Mouse (Mus musculus) forebrain, embryonic 16.5 days (tissue): ENCODE measurements around the gene Gemin7. TPM values are rescaled to one million over a fixed set of nuclear protein-coding genes. Genes with fewer than 3 reads are reported as not detected.

Source experiments
- ATAC-seq: fragments of 200-750 bp; cut with Nextera tagmentation; 2 replicates; pipeline ENCODE4 v1.8.0; 2017; ENCODE audit warnings: mild to moderate bottlenecking, moderate library complexity
- H3K27ac ChIP-seq: fragments of 300-500 bp; sonication (generic); 2 replicates; pipeline ENCODE4 v1.5.1; 2014; ENCODE audit warnings: low read length, control low read depth
- H3K27me3 ChIP-seq: fragments of 300-500 bp; sonication (generic); replicated peaks from 2 replicates; pipeline ENCODE4 v1.6.1; 2014; ENCODE audit warnings: low read length; ENCODE audit not compliant: control insufficient read depth, insufficient read depth
- H3K36me3 ChIP-seq: fragments of 300-500 bp; sonication (generic); 2 replicates; pipeline ENCODE4 v1.6.1; 2014; ENCODE audit not compliant: control insufficient read depth, insufficient read depth
- H3K4me1 ChIP-seq: fragments of 300-500 bp; sonication (generic); replicated peaks from 2 replicates; pipeline ENCODE4 v1.6.1; 2014; ENCODE audit warnings: low read length; ENCODE audit not compliant: control insufficient read depth, insufficient read depth
- H3K4me2 ChIP-seq: fragments of 300-500 bp; sonication (generic); 2 replicates; pipeline ENCODE4 v1.6.1; 2014; ENCODE audit warnings: mild to moderate bottlenecking, low read length, control low read depth
- H3K4me3 ChIP-seq: fragments of 300-500 bp; sonication (generic); replicated peaks from 2 replicates; pipeline ENCODE4 v1.5.1; 2014; ENCODE audit warnings: mild to moderate bottlenecking, low read length, control low read depth
- H3K9ac ChIP-seq: fragments of 300-500 bp; sonication (generic); replicated peaks from 2 replicates; pipeline ENCODE4 v1.6.1; 2014; ENCODE audit warnings: low read depth, low read length, control low read depth
- H3K9me3 ChIP-seq: fragments of 300-500 bp; sonication (generic); 2 replicates; pipeline ENCODE4 v1.6.1; 2016; ENCODE audit warnings: low read length; ENCODE audit not compliant: control insufficient read depth
- WGBS: fragments of 180-500 bp; shearing (Covaris S2); extraction: QIAGEN DNeasy Blood & Tissue Kit; methylation state at CpG from one replicate; pipeline ENCODE4 v1.1.7; 2014; 5-methylcytosine and 5-hydroxymethylcytosine counted together
- polyA plus RNA-seq: library from polyadenylated mRNA; unstranded; fragments of >200 nt; fragmentation: Nextera tagmentation; extraction: Ambion mirVana; gene quantifications from 2 replicates; pipeline ENCODE4 v1.2.1, GENCODE M21; 2015

Gene Gemin7
- polyA plus RNA-seq, 1 experiment from 2014 or later = 124 TPM

DNA sequence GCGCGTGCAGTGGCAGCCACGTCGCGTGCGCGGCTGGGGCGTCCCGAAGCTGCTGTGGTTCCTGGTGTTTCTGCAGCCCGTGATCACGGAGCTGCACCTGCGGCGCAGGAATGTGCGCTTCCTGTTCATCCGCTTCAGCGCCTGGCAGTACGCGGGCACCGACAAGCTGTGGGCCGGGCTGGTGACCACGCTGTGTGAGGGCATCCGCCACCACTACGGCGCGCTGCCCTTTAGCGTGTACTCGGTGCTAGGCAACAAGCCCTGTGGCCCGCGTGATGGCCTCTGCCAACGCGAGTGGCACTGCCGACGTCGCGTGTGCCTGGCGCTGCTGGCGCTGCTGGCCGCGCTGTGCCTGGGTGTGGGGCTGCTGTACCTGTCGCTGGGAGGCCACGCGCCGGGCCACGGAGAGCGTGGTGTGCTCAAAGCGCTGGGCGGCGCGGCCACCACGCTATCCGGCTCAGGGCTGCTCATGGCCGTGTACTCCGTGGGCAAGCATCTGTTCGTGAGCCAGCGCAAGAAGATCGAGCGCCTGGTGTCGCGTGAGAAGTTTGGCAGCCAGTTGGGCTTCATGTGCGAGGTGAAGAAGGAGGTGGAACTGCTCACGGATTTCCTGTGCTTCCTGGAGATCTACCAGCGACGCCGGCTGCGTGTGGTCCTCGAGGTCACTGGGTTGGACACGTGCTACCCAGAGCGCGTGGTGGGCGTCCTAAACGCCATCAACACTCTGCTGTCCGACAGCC, 54.2 kb downstream of the Gemin7 start:
- peaks cover 61% of the 10 kb centered on the region for H3K27me3 ChIP-seq
- peak overlapping the region; percentile 61 for H3K9ac ChIP-seq
- ATAC-seq = peak; percentile 18
- no peaks in the 10 kb centered on the region for H3K9me3 ChIP-seq
- H3K4me1 ChIP-seq = peaks cover 23% of the 10 kb centered on the region
- no peak overlapping the region for H3K27ac ChIP-seq
- peak overlapping the region; percentile 88 for H3K4me2 ChIP-seq
- WGBS = 8% methylated on average over 72 of the region's 72 CpGs
- H3K4me3 ChIP-seq = peak overlapping the region; percentile 51
- no peaks in the 10 kb centered on the region for H3K36me3 ChIP-seq

DNA sequence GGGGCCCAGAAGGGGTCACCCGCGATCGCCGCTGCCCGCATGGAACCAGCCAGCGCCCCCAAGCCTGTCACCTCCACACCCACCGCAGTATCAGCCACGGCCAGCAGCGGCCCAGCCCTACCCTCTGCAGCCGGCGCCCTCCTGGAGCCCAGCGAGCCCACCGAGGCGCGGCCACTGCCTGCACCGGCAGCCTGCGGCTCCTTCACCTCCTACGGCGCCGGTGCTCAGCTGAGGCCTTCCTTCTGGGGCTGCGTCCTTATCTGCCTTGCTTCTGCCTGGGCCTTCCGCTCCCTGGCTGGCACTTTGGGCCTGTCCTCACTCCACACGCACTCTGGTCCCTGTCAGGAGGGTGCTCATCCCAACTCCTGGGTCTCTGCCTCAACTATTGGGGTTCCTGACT, 57.4 kb downstream of the Gemin7 start:
- Histone ChIP-seq H3K9ac (peak overlapping the region; percentile 48), H3K4me1 (peaks cover 27% of the 10 kb centered on the region), H3K27me3 (peaks cover 56% of the 10 kb centered on the region), H3K9me3 (no peaks in the 10 kb centered on the region), H3K4me3 (0 out of 2 replicates have a peak overlapping the region, but pooled peaks have one; percentile 14), H3K4me2 (peak overlapping the region; percentile 32), H3K36me3 (no peaks in the 10 kb centered on the region), H3K27ac (no peak overlapping the region)
- ATAC-seq = no peak
- WGBS = 6% methylated on average over 20 of the region's 23 CpGs

DNA sequence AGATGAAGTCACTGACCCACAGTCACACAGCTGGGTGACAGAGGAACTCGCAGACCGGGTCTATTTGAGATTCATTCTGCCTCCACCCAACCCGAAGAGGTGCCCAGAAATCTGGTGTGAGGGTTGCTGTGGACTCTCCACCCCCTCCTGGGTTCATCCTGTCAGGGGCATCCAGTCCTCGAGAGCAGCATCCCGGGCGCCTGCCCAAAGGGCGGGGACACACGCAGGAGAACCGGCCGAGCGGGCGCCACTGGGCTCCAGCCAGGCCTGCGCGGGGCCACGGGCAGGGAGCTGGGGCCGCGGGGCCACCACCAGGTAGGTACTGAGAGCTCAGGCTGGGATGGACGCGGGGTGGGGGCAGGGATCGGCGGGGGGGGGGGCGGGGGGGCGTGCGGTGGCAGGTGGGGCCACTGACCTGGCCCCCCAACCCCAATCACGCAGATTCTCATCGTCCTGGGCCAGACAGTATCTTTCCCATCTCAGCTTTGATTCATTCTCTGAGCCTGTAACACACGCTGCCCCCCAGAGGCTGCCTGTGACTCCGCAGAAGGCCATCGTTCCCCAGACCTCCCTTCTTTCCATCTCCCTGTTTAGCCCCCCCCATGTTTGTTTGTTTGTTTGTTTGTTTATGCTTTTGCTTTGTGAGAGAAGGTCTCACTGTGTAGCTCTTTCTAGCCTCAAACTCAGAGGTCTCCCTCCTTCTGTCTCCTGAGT, 59.6 kb downstream of the Gemin7 start, which contains the start of gene Nkpd1:
Gene Nkpd1, plus strand, starts transcription at position 187 of the 714 bp plus-strand sequence.
- Histone ChIP-seq H3K27ac (no peak within 1 kb of the TSS), H3K9me3 (no peaks in the 10 kb centered on the region), H3K4me2 (peak within 1 kb of the TSS; percentile 49), H3K4me1 (peaks cover 6% of the 10 kb centered on the region), H3K4me3 (peak within 1 kb of the TSS; percentile 22), H3K27me3 (peaks cover 42% of the 10 kb centered on the region), H3K9ac (peak within 1 kb of the TSS; percentile 56), H3K36me3 (no peaks in the 10 kb centered on the region)
- no peak for ATAC-seq
- 5% methylated on average over 16 of the region's 29 CpGs for WGBS

Other genes with a start within 250 kb of the Gemin7 start
- 79.3 and 85.9 TPM in 2 replicates for gene Ercc1, start 232.8 kb downstream of the Gemin7 start, polyA plus RNA-seq
- 23.1 and 26.4 TPM in 2 replicates for gene Cd3eap, start 218.1 kb downstream of the Gemin7 start, polyA plus RNA-seq
- gene Ppp1r13l, start 217.8 kb downstream of the Gemin7 start, polyA plus RNA-seq = 3.0 and 3.6 TPM in 2 replicates
- gene Ercc2, start 195.6 kb downstream of the Gemin7 start, polyA plus RNA-seq = 25.3 and 28.5 TPM in 2 replicates
- 2.2 and 2.5 TPM in 2 replicates for gene Klc3, start 173.5 kb downstream of the Gemin7 start, polyA plus RNA-seq
- 0.22 and 0.66 TPM in 2 replicates for gene Ckm, start 172.8 kb downstream of the Gemin7 start, polyA plus RNA-seq
- gene Mark4, start 118.8 kb downstream of the Gemin7 start, polyA plus RNA-seq = 13.8 and 17.5 TPM in 2 replicates
- 0.11 and 0.19 TPM in 2 replicates for gene Exoc3l2, start 114.3 kb downstream of the Gemin7 start, polyA plus RNA-seq
- 3.7 and 4.9 TPM in 2 replicates for gene Bloc1s3, start 69.2 kb downstream of the Gemin7 start, polyA plus RNA-seq
- gene Trappc6a, start 69.2 kb downstream of the Gemin7 start, polyA plus RNA-seq = 29.4 and 31.2 TPM in 2 replicates
- gene Nkpd1, start 59.8 kb downstream of the Gemin7 start, polyA plus RNA-seq = 0.81 and 0.90 TPM in 2 replicates
- 31.9 and 38.8 TPM in 2 replicates for gene Ppp1r37, start 14.5 kb downstream of the Gemin7 start, polyA plus RNA-seq
- 0.26 TPM in 1 of 2 replicates, not detected in the other for gene Zfp296, start 308 bp downstream of the Gemin7 start, polyA plus RNA-seq
- 57.2 and 57.6 TPM in 2 replicates for gene Clasrp, start 26.9 kb upstream of the Gemin7 start, polyA plus RNA-seq
- gene Relb, start 51.8 kb upstream of the Gemin7 start, polyA plus RNA-seq = 3.9 and 4.5 TPM in 2 replicates
- 91.2 and 92.5 TPM in 2 replicates for gene Clptm1, start 87.4 kb upstream of the Gemin7 start, polyA plus RNA-seq
- gene Apoc2, start 100.3 kb upstream of the Gemin7 start, polyA plus RNA-seq = not detected in 2 replicates
- gene Gm44805, start 103.8 kb upstream of the Gemin7 start, polyA plus RNA-seq = not detected in 2 replicates
- gene Apoc4, start 103.9 kb upstream of the Gemin7 start, polyA plus RNA-seq = not detected in 2 replicates
- 0.58 and 1.8 TPM in 2 replicates for gene Apoc1, start 115.1 kb upstream of the Gemin7 start, polyA plus RNA-seq
- 269 and 326 TPM in 2 replicates for gene Apoe, start 121.6 kb upstream of the Gemin7 start, polyA plus RNA-seq
- gene Tomm40, start 137.8 kb upstream of the Gemin7 start, polyA plus RNA-seq = 109 TPM in 2 replicates
- gene Nectin2, start 172.9 kb upstream of the Gemin7 start, polyA plus RNA-seq = 42.3 and 48.4 TPM in 2 replicates
- gene Bcam, start 193.4 kb upstream of the Gemin7 start, polyA plus RNA-seq = 7.9 and 8.8 TPM in 2 replicates
- not detected in 2 replicates for gene Cblc, start 219.2 kb upstream of the Gemin7 start, polyA plus RNA-seq
- gene Bcl3, start 245.2 kb upstream of the Gemin7 start, polyA plus RNA-seq = 0.30 and 0.92 TPM in 2 replicates